Mouse (Mus musculus) kidney, adult 2 months (tissue): ENCODE data around the gene Plcxd3. TPM values are rescaled to one million over a fixed set of nuclear protein-coding genes. Genes with fewer than 3 reads are reported as not detected.

Experiments used
- DNase-seq: peaks from one replicate; pipeline ENCODE4 v3.0.0; 2021
- H3K27ac ChIP-seq: fragments of 200-500 bp; 2 replicates; pipeline ENCODE4 v1.5.1; 2012; ENCODE audit warnings: low read depth, low read length, control low read depth, inconsistent platforms; ENCODE audit not compliant: insufficient read depth
- H3K27me3 ChIP-seq: fragments of 200-500 bp; replicated peaks from 2 replicates; pipeline ENCODE4 v1.6.1; 2012; ENCODE audit warnings: mild to moderate bottlenecking, moderate library complexity, low read length, inconsistent platforms; ENCODE audit not compliant: control insufficient read depth, insufficient read depth
- H3K36me3 ChIP-seq: fragments of 200-500 bp; 2 replicates; pipeline ENCODE4 v1.6.1; 2012; ENCODE audit warnings: mild to moderate bottlenecking, moderate library complexity, low read length, inconsistent platforms; ENCODE audit not compliant: control insufficient read depth, insufficient read depth
- H3K4me1 ChIP-seq: fragments of 200-500 bp; 2 replicates; pipeline ENCODE4 v1.6.1; 2011; ENCODE audit warnings: low read length; ENCODE audit not compliant: control insufficient read depth, insufficient read depth
- H3K4me3 ChIP-seq: fragments of 200-500 bp; 2 replicates; pipeline ENCODE4 v1.5.1; 2011; ENCODE audit warnings: mild to moderate bottlenecking, low read depth, low read length, control low read depth; ENCODE audit not compliant: insufficient read depth
- CTCF ChIP-seq: fragments of 200-500 bp; conservative IDR thresholded peaks from 2 replicates; pipeline ENCODE4 v1.5.1; 2011; ENCODE audit warnings: low read depth, mild to moderate bottlenecking, control low read depth, low read length, moderate library complexity, mixed read lengths; ENCODE audit not compliant: insufficient read depth, insufficient read length
- POLR2A ChIP-seq: fragments of 200-500 bp; IDR thresholded peaks from one replicate; pipeline ENCODE4 v1.6.1; 2011; ENCODE audit warnings: low read depth, low read length, control low read depth
- WGBS: fragments of 180-500 bp; shearing (Covaris S2); methylation state at CpG from one replicate; pipeline ENCODE4 v1.1.7; 2018; 5-methylcytosine and 5-hydroxymethylcytosine counted together
- polyA plus RNA-seq: library from polyadenylated mRNA; depleted of rRNA; stranded (reverse); fragments of >200 nt; gene quantifications from 2 replicates; pipeline ENCODE4 v1.2.3, GENCODE M21; 2012; rRNA removed

Plcxd3 gene
- polyA plus RNA-seq, result 0.15 and 0.19 TPM in 2 replicates

DNA sequence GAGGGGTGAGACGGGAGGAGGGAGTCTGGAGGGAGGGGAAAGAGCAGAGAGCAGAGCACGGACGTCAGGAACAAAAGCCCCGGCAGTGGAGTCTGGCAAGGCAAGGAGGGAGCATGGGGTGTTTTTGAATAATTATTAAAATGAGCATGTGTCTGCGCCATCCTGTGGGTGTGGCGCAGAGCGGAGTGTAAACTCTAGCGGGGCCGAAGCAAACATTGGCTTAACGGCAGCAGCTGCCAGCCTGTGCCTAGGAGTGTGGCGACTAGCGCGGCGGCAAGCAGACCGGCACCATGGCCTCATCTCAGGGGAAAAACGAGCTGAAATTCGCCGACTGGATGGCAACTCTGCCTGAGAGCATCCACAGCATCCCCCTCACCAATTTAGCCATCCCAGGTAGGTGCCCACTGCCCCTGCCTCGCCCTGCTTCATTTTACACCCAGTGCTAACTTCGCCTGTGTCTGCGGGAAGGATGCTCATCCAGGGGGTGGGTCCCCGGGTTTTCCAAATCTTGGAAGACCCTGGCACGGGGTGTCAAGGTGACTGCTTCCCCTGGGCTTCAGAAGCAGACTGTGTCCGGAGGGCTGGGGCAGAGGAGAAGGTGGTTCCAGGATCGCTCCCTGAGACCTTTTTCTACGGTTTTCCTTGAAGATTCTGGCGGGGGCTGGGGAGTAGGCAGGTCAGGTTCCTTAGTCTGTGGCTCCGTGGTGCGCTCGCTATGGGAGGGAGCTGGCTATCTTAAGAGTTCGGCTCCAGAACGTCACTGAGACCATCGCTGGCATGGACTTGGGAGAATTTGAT lies at the start of gene Plcxd3:
Plcxd3 (plus strand) TSS at position 69 of the 798 bp plus-strand sequence.
- TF ChIP-seq POLR2A, result no peak
- no peak for TF ChIP-seq CTCF

DNA sequence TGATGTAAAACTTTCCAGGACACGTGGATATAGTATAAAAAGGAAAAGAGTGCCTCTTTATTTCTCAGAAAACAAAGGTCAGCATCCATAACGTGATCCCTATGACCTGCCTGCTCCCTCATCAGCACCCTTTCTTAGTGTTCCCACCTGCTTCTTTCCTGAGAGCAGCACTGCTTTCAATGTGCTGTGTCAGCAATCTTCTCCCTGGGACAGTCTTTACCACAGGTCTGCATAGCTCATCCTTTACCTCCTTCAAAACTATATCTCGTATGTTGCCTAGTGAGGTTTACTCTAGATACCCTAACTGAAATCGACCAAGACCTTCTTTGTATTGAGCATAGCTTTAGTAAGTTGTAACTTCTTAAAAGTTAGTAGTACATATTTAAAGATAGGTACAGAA lies 43.4 kb upstream of the Plcxd3 start:
- Histone ChIP-seq H3K4me1 (no peaks in the 10 kb centered on the region), H3K27ac (no peak overlapping the region), H3K27me3 (no peaks in the 10 kb centered on the region), H3K36me3 (no peaks in the 10 kb centered on the region), H3K4me3 (no peak overlapping the region)
- DNase-seq, result no peak
- TF ChIP-seq CTCF, result no peak
- no peak for TF ChIP-seq POLR2A
- 73% methylated on average over 4 of the region's 4 CpGs for WGBS

More for the DNA sequence above, at the start of gene Plcxd3:
- no peaks in the 10 kb centered on the region for H3K4me1 ChIP-seq
- H3K27ac ChIP-seq, result no peak within 1 kb of the TSS
- H3K27me3 ChIP-seq, result no peaks in the 10 kb centered on the region
- peak; percentile 38 for DNase-seq
- 2% methylated on average over 33 of the region's 33 CpGs for WGBS
- H3K36me3 ChIP-seq, result no peaks in the 10 kb centered on the region
- H3K4me3 ChIP-seq, result peak within 1 kb of the TSS; percentile 29

DNA sequence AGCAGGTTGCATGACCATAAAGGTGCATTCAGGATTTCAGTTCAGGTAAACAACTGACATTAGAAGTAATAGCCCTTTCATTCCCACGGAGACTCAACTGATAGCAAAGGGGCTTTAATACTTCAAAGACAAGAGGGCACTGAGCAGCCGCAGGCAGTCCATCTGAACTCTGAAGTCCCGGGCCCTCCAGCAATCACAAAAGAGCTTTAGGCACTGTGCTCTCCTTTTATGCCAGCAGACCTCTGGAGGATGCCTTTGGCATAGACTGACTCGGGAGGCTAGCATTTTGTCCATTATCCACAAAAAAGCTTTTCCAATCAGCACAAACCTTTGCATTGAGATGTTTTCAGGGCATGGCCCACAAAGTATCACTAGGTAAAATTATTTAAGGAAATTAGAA lies 33.7 kb upstream of the Plcxd3 start:
- TF ChIP-seq POLR2A (no peak), CTCF (no peak)

DNA sequence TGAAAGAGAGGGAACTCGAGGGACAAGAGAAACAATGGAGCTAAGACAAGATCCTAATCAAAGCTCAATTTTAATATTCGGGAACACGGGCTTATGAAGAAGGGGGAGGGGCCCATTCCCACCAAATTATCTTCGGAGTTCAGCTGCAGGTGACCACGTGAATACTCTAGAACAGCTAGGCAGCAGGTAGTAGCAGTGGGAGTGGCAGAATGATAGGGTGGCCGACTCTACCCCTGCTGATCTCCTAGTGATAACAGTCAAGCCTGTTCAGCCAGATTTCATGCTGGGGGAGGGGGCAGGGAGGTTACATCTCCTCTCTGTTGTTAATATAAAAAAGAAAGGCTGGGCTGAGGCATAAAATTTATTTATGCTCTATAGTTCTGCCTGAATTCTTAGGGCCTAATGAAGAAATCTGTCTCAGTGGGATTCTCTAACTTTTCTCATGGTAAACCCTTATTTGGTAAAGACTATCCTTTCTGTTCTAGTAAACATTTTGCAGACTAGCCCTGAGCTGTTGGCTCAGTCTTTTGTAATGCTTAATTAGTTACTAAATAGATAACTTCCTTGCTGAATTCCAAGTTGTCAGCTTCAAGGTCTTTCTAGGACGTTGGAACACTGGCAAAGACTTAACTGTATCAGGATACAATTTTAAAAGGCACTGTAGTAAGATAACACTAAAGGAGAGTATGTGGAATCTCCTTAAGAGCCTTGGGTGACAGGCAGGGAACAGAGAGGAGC lies 26.3 kb upstream of the Plcxd3 start:
- Histone ChIP-seq H3K36me3 (no peaks in the 10 kb centered on the region), H3K4me3 (no peak overlapping the region), H3K27me3 (no peaks in the 10 kb centered on the region), H3K27ac (no peak overlapping the region), H3K4me1 (peaks cover 3% of the 10 kb centered on the region; the same call in 1 of the 2 replicates)
- DNase-seq, result peak; percentile 60
- WGBS, result 35% methylated on average over 7 of the region's 7 CpGs
- TF ChIP-seq POLR2A (no peak), CTCF (no peak)

More for the DNA sequence above, 33.7 kb upstream of the Plcxd3 start:
- no peak overlapping the region for H3K4me3 ChIP-seq
- no peaks in the 10 kb centered on the region for H3K4me1 ChIP-seq
- DNase-seq, result no peak
- H3K27ac ChIP-seq, result no peak overlapping the region
- no peaks in the 10 kb centered on the region for H3K36me3 ChIP-seq
- H3K27me3 ChIP-seq, result no peaks in the 10 kb centered on the region
- WGBS, result 25% methylated on average over 4 of the region's 4 CpGs

DNA sequence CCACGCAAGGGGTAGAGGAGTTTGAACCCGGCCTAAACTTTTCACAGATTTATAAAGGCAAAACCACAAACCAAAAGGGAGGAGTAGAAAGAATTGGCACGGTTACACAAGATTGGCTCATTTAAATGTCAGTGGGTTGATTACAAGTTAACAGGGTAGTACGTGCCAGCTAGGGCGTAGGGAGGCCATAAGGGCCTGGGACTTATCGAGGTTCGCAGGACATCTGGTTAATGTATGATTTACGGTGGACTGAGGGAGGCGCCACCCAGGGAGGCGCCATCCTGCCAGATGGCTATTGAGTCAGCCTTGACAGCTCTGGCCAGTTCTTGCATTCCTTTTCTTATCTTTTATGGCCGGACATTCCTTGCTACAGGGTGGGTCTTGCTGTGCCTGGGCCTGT lies 18.9 kb upstream of the Plcxd3 start:
- 62% methylated on average over 11 of the region's 11 CpGs for WGBS
- TF ChIP-seq POLR2A (no peak), CTCF (no peak)
- no peaks in the 10 kb centered on the region for H3K4me1 ChIP-seq
- no peak overlapping the region for H3K27ac ChIP-seq
- peak; percentile 65 for DNase-seq
- H3K27me3 ChIP-seq, result no peaks in the 10 kb centered on the region
- no peaks in the 10 kb centered on the region for H3K36me3 ChIP-seq
- no peak overlapping the region for H3K4me3 ChIP-seq

DNA sequence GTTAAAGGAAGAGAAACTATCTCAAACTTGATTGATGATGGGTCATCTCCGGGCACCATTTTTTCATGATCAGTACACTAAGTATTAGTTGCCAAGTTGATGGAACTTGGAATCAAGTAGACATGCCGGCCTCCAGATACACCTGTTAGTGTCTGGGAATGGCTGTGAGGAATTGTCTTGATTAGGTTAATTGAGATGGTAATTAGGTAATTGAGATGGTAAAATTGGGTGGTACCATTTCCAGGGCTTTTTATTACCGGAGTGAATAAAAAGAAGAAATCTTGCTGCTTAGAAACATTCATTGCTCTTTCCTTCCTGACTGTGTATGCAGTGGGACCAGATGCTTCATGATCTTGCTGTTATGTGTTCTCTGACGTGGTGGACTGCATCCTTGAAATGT lies 17.6 kb upstream of the Plcxd3 start:
- Histone ChIP-seq H3K27ac (no peak overlapping the region), H3K27me3 (no peaks in the 10 kb centered on the region), H3K4me1 (no peaks in the 10 kb centered on the region), H3K36me3 (no peaks in the 10 kb centered on the region), H3K4me3 (no peak overlapping the region)
- TF ChIP-seq CTCF (no peak), POLR2A (no peak)
- 82% methylated on average over 4 of the region's 4 CpGs for WGBS
- no peak for DNase-seq

DNA sequence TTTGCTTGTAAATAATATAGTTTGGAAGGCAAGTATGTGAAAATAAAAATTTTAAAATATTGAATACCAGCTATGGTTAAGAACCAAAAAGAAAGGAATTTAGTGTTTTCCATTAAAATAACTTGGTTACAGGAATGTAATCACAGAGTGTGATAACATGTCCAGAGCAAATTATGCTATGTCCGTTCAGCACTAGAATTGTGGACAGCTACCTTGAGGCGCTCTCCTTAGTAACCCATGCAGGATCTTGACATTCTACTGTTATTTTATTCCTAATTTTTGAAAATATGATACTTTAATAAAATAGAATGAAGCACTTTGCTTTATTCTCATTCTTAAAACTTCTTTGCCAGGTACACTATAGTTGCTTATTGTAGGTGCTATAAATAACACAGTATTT lies 7.5 kb upstream of the Plcxd3 start:
- no peaks in the 10 kb centered on the region for H3K27me3 ChIP-seq
- H3K4me3 ChIP-seq, result no peak overlapping the region
- DNase-seq, result no peak
- no peaks in the 10 kb centered on the region for H3K4me1 ChIP-seq
- no peaks in the 10 kb centered on the region for H3K36me3 ChIP-seq
- H3K27ac ChIP-seq, result no peak overlapping the region
- no peak for TF ChIP-seq CTCF
- TF ChIP-seq POLR2A, result no peak
- 50% methylated on average over 2 of the region's 2 CpGs for WGBS
